Mouse (Mus musculus) ES-Bruce4 (cell line): ENCODE results near the gene Olfr827.

ENCODE experiments used
- CTCF ChIP-seq: IDR thresholded peaks from one replicate; pipeline ENCODE4 v1.8.1; 2011; ENCODE audit warnings: low read depth, low read length
- EP300 ChIP-seq: IDR thresholded peaks from 2 replicates; pipeline ENCODE4 v1.6.1; 2011; ENCODE audit warnings: low read depth, low read length; ENCODE audit not compliant: insufficient read depth
- POLR2A ChIP-seq: IDR thresholded peaks from one replicate; pipeline ENCODE4 v1.8.1; 2011; ENCODE audit warnings: low read length; ENCODE audit not compliant: insufficient read depth

- no peak for TF ChIP-seq CTCF
- no peak for TF ChIP-seq POLR2A
- no peak for TF ChIP-seq EP300
Observed at GRCm38 (mm10) chr10:130214303-130214702, at the start of gene Olfr827.
